Mouse (Mus musculus): Measurements from ENCODE around the gene Zfp691.

DNA sequence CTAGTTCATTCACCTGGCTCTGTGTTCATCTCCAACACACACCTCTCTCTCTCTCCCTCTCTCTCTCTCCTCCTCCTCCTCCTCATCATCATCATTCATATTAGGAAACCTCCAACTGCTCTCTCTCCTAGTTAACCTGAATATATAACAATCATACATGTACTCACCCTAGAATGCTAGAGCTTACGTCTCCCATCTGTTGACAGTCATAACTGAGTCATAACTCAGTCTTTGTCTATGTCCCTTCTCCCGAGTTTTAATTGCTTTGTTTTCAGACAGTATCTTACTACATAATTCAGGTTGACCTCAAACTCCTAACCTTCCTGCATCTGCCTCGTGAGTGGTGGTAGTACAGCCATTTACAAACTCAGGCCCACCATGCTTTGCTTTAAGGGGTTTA is 17.3 kb upstream of the Zfp691 start:
- TF ChIP-seq EP300 (IDR thresholded peaks at IDR 0.05; ENCODE audit: low read depth) (no peak), CTCF (IDR thresholded peaks at IDR 0.05; ENCODE audit: low read depth) (no peak)

All from liver, postnatal 0 days (tissue).